Mouse (Mus musculus) megakaryocyte, embryonic 14.5 days (primary cell): Measurements from ENCODE around the gene Ccdc34.

Experiments used
- FLI1 ChIP-seq: IDR thresholded peaks from 2 replicates; pipeline ENCODE4 v1.6.1; 2012; ENCODE audit warnings: low read length, inconsistent platforms, mixed read lengths
- GATA1 ChIP-seq: IDR thresholded peaks from 3 replicates; pipeline ENCODE4 v1.6.1; 2012; ENCODE audit warnings: mixed read lengths, low read length, inconsistent platforms, borderline replicate concordance

GRCm38 (mm10) chr2:110036665-110037064 lies 19.0 kb downstream of the Ccdc34 start:
- no peak for TF ChIP-seq GATA1
- TF ChIP-seq FLI1, result no peak
